Mouse (Mus musculus) ES-Bruce4 (cell line): ENCODE data around the gene Dnase2b. TPM values are rescaled to one million over a fixed set of nuclear protein-coding genes. Genes with fewer than 3 reads are reported as not detected.

Experiments
- H3K27ac ChIP-seq: 2 replicates; pipeline ENCODE4 v1.5.1; 2012; ENCODE audit warnings: low read length, inconsistent platforms; ENCODE audit not compliant: insufficient read depth
- H3K27me3 ChIP-seq: 2 replicates; pipeline ENCODE4 v1.6.1; 2012; ENCODE audit warnings: mild to moderate bottlenecking, low read length, inconsistent platforms; ENCODE audit not compliant: control insufficient read depth, poor library complexity, insufficient read depth, severe bottlenecking
- H3K36me3 ChIP-seq: 2 replicates; pipeline ENCODE4 v1.6.1; 2012; ENCODE audit warnings: inconsistent platforms, mild to moderate bottlenecking, low read length, moderate library complexity; ENCODE audit not compliant: control insufficient read depth, poor library complexity, insufficient read depth, severe bottlenecking
- H3K4me1 ChIP-seq: one replicate; pipeline ENCODE4 v1.8.1; 2011; ENCODE audit warnings: low read length; ENCODE audit not compliant: control insufficient read depth, insufficient read depth
- H3K4me3 ChIP-seq: 2 replicates; pipeline ENCODE4 v1.5.1; 2011; ENCODE audit warnings: low read depth, mild to moderate bottlenecking, low read length
- H3K9ac ChIP-seq: 2 replicates; pipeline ENCODE4 v1.6.1; 2012; ENCODE audit warnings: low read depth, mild to moderate bottlenecking, inconsistent platforms; ENCODE audit not compliant: poor library complexity, severe bottlenecking
- H3K9me3 ChIP-seq: replicated peaks from 2 replicates; pipeline ENCODE4 v1.6.1; 2012; ENCODE audit warnings: mild to moderate bottlenecking, low read length, inconsistent platforms; ENCODE audit not compliant: control insufficient read depth, poor library complexity, insufficient read depth, severe bottlenecking
- CTCF ChIP-seq: IDR thresholded peaks from one replicate; pipeline ENCODE4 v1.8.1; 2011; ENCODE audit warnings: low read depth, low read length
- EP300 ChIP-seq: IDR thresholded peaks from 2 replicates; pipeline ENCODE4 v1.6.1; 2011; ENCODE audit warnings: low read depth, low read length; ENCODE audit not compliant: insufficient read depth
- POLR2A ChIP-seq: IDR thresholded peaks from one replicate; pipeline ENCODE4 v1.8.1; 2011; ENCODE audit warnings: low read length; ENCODE audit not compliant: insufficient read depth
- polyA plus RNA-seq: library from polyadenylated mRNA; stranded (reverse); fragments of >200 nt; gene quantifications from 2 replicates; pipeline ENCODE4 v1.2.4, GENCODE M21; 2011; ENCODE audit warnings: low read depth; ENCODE audit not compliant: missing spikeins, insufficient read depth, insufficient read length

Dnase2b gene
- polyA plus RNA-seq, 1 experiment: not detected

DNA sequence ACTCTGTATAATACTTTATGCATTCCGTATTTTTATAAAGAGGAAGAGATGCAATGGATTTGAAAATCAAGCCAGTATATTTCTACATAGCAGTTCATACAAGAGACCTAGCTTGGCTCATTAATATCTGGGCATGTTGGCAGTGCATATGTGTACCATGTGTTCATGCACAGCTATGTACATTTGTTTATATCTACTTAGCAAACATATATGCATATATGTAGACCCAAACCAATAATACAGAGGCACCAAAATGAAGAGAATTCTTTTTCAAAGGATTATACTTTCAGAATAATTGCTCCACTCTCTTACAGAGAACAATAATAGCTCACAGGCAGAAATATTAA lies 50.4 kb downstream of the Dnase2b start:
- Histone ChIP-seq H3K4me3 (no peak overlapping the region), H3K36me3 (no peaks in the 10 kb centered on the region), H3K4me1 (no peaks in the 10 kb centered on the region), H3K9ac (no peak overlapping the region), H3K9me3 (no peaks in the 10 kb centered on the region), H3K27ac (no peak overlapping the region), H3K27me3 (no peaks in the 10 kb centered on the region)
- TF ChIP-seq POLR2A: no peak
- no peak for TF ChIP-seq EP300
- no peak for TF ChIP-seq CTCF

DNA sequence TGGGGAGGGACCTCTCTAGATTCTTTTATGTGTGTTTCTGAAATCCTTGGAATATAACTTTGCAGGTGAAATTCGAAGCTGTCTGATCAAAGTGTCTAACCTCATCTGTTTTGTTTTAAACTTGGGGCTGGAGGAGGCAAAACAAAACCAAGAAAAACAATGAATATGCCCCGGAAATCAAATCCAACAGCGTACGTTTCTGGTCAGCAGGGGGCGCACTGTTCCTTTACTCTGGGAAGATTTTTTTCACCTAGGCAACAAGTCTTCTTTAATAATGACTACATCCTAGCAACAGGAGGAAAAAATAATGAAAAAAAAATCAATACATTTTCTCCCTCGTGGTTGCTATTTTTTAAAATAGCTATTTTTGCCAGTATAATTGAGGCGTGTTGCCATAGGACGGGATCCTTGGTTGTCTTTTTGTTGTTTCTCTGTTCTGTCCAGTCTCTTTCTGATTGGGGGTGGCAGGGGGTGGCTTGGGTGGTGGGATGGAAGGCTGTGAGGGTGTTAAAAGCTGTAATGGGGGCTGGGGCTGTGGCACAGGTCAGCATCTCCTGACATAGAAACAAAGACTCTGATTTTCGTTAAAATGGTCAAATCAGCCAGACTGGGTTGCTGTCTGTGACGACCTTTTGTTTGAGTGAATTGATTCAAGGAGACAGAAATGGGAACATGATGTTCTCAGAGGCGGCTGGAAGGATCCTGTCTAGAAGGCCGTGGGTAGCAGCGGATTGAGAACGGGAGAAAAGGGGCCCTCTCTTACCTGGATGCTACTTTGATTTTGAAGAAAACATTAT lies 50.9 kb downstream of the Dnase2b start:
- TF ChIP-seq EP300: no peak
- peak; percentile 18 for TF ChIP-seq CTCF
- Histone ChIP-seq H3K27ac (no peak overlapping the region), H3K4me3 (no peak overlapping the region), H3K36me3 (no peaks in the 10 kb centered on the region), H3K27me3 (no peaks in the 10 kb centered on the region), H3K9ac (no peak overlapping the region), H3K4me1 (no peaks in the 10 kb centered on the region), H3K9me3 (no peaks in the 10 kb centered on the region)

DNA sequence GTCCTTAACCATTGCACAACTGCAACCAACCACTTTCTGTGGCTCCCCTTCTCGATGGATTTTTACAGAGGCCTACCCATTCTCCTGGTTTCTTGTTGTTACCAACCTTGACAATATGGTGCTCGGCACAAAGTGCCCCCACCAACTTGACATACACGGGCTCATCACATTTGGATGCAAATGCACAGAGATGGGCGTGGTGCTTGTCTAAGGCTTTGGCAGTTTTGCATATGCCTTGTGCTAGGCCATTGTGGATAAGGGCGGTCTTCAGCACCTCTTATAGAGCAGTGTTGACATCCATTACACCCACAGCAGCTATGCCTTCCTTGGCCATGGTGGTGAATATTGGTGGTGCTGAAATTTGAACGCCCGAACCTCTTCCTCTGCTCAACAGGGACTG lies 52.5 kb downstream of the Dnase2b start:
- Histone ChIP-seq H3K27me3 (no peaks in the 10 kb centered on the region), H3K4me3 (no peak overlapping the region), H3K9me3 (no peaks in the 10 kb centered on the region), H3K27ac (no peak overlapping the region), H3K4me1 (no peaks in the 10 kb centered on the region), H3K36me3 (no peaks in the 10 kb centered on the region), H3K9ac (no peak overlapping the region)
- no peak for TF ChIP-seq CTCF

DNA sequence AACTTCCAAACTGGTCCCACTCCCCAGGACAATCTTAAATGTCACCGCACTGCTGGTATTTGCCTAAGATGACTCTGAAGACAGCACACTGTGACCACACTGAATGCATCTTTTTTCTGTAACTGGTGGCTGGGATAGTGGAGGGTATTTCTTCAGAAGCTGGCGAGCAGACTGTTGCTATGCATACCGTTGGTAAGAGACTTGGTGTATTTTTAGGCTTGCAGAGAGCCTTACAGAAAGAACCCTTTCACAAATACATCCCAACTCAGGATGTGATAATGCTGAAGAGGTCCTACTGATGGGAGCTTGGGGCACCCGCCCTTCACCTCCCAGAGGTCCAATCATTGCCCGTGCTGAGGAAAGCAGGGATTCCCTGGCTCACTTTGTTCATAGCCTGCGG lies 57.9 kb downstream of the Dnase2b start:
- H3K27me3 ChIP-seq: no peaks in the 10 kb centered on the region
- H3K27ac ChIP-seq: no peak overlapping the region
- no peaks in the 10 kb centered on the region for H3K36me3 ChIP-seq
- TF ChIP-seq POLR2A (no peak), CTCF (no peak), EP300 (no peak)
- no peak overlapping the region for H3K4me3 ChIP-seq
- H3K4me1 ChIP-seq: no peaks in the 10 kb centered on the region
- H3K9ac ChIP-seq: no peak overlapping the region
- no peaks in the 10 kb centered on the region for H3K9me3 ChIP-seq

DNA sequence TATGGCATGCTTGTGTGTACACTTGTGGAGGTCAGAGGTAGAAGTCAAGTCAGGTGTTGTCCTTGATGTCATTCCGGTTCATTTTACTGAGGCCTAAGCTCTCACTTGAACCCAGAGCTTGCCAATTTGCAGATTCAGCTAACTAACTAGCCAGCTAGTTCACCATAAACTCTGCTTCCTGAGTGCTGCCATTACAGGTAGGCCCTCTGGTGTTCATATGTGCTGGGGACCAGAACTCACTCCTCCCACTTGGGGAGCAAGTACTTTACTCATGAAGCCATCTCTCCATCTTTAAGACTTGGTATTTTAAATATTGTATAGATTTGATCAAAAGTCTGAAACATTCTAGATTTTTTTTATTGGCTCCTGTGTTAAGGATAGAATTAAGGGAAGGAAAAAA lies 58.8 kb downstream of the Dnase2b start:
- no peaks in the 10 kb centered on the region for H3K27me3 ChIP-seq
- H3K36me3 ChIP-seq: no peaks in the 10 kb centered on the region
- no peak overlapping the region for H3K9ac ChIP-seq
- TF ChIP-seq EP300: no peak
- TF ChIP-seq POLR2A: no peak
- TF ChIP-seq CTCF: no peak
- no peaks in the 10 kb centered on the region for H3K9me3 ChIP-seq
- no peaks in the 10 kb centered on the region for H3K4me1 ChIP-seq
- no peak overlapping the region for H3K27ac ChIP-seq
- no peak overlapping the region for H3K4me3 ChIP-seq

DNA sequence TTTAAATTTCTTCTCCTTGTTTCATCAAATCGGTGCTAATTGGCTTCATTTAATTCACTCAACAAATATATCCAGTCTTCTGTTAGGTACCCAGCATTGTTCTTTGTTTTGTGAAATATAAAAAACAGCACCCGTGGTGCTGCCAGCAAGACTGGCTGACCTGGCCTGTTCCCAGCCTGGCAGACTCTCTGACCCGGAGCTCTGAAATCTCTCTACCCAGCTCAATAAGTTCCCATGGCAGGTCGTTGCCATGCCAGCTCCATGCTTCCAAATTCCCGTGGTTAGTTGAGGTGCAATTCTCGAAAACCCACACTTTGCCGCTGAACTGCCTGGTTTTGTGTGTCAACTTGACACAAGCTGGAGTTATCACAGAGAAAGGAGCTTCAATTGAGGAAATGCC lies 60.6 kb downstream of the Dnase2b start:
- H3K9ac ChIP-seq: no peak overlapping the region
- no peak overlapping the region for H3K4me3 ChIP-seq
- no peaks in the 10 kb centered on the region for H3K36me3 ChIP-seq
- no peaks in the 10 kb centered on the region for H3K4me1 ChIP-seq
- H3K27me3 ChIP-seq: no peaks in the 10 kb centered on the region
- TF ChIP-seq POLR2A (no peak), CTCF (no peak), EP300 (no peak)
- no peak overlapping the region for H3K27ac ChIP-seq
- H3K9me3 ChIP-seq: no peaks in the 10 kb centered on the region
